Mouse (Mus musculus) kidney, embryonic 16.5 days (tissue): ENCODE measurements around the gene Ptpn4. TPM values are rescaled to one million over a fixed set of nuclear protein-coding genes. Genes with fewer than 3 reads are reported as not detected.

Source experiments
- ATAC-seq: fragments of 200-750 bp; cut with Nextera tagmentation; 2 replicates; pipeline ENCODE4 v1.8.0; 2017; ENCODE audit warnings: moderate TSS enrichment; ENCODE audit not compliant: low FRiP score, low TSS enrichment
- H3K27ac ChIP-seq: fragments of 300-500 bp; sonication (generic); 2 replicates; pipeline ENCODE4 v1.5.1; 2014; ENCODE audit warnings: low read length
- H3K27me3 ChIP-seq: fragments of 300-500 bp; sonication (generic); 2 replicates; pipeline ENCODE4 v1.6.1; 2014; ENCODE audit warnings: low read length, control low read depth, mixed read lengths; ENCODE audit not compliant: insufficient read depth
- H3K36me3 ChIP-seq: fragments of 300-500 bp; sonication (generic); 2 replicates; pipeline ENCODE4 v1.6.1; 2014; ENCODE audit warnings: low read length, control low read depth, mixed read lengths; ENCODE audit not compliant: insufficient read depth
- H3K4me1 ChIP-seq: fragments of 300-500 bp; sonication (generic); 2 replicates; pipeline ENCODE4 v1.6.1; 2014; ENCODE audit warnings: low read length, control low read depth, mixed read lengths; ENCODE audit not compliant: insufficient read depth
- H3K4me2 ChIP-seq: fragments of 300-500 bp; sonication (generic); replicated peaks from 2 replicates; pipeline ENCODE4 v1.6.1; 2014; ENCODE audit warnings: low read depth, low read length
- H3K4me3 ChIP-seq: fragments of 300-500 bp; sonication (generic); 2 replicates; pipeline ENCODE4 v1.5.1; 2014; ENCODE audit warnings: mild to moderate bottlenecking, low read length
- H3K9ac ChIP-seq: fragments of 300-500 bp; sonication (generic); replicated peaks from 2 replicates; pipeline ENCODE4 v1.6.1; 2014; ENCODE audit warnings: low read length
- H3K9me3 ChIP-seq: fragments of 300-500 bp; sonication (generic); 2 replicates; pipeline ENCODE4 v1.6.1; 2016; ENCODE audit warnings: low read length, control low read depth
- WGBS: fragments of 180-500 bp; shearing (Covaris S2); extraction: QIAGEN DNeasy Blood & Tissue Kit; methylation state at CpG from one replicate; pipeline ENCODE4 v1.1.7; 2014; 5-methylcytosine and 5-hydroxymethylcytosine counted together
- polyA plus RNA-seq: library from polyadenylated mRNA; unstranded; fragments of >200 nt; fragmentation: Nextera tagmentation; extraction: Ambion mirVana; gene quantifications from 2 replicates; pipeline ENCODE4 v1.2.1, GENCODE M21; 2015

The Ptpn4 gene
- polyA plus RNA-seq, 1 experiment from 2014 or later, result 5.1 TPM

DNA sequence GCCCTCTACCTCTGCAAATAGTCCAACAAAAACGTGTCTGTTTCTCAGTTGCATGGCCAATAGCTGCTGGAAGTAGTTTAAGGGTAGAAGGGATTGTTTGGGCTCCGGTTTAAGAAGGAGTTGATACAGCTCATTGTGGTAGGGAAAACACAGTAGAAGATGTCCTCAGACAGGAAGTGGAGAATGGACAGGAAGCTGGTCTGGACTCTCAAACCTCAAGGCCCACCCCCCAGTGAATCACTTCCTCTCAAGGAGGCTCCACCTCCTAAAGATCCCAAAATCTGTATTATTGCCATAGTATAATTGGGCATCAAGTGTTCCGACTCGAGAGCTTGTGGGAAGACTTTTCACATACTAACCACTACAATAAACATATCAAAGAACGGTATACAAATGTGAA lies 22.2 kb upstream of the Ptpn4 start:
- 86% methylated on average over 5 of the region's 5 CpGs for WGBS
- no peak overlapping the region for H3K4me2 ChIP-seq
- H3K27me3 ChIP-seq, result no peaks in the 10 kb centered on the region
- H3K4me3 ChIP-seq, result no peak overlapping the region
- ATAC-seq, result no peak
- H3K9ac ChIP-seq, result no peak overlapping the region
- no peaks in the 10 kb centered on the region for H3K36me3 ChIP-seq
- H3K4me1 ChIP-seq, result no peaks in the 10 kb centered on the region
- peaks cover 3% of the 10 kb centered on the region; the same call in 1 of the 2 replicates for H3K9me3 ChIP-seq
- H3K27ac ChIP-seq, result no peak overlapping the region

- H3K4me3 ChIP-seq, result no peak overlapping the region
- no peak overlapping the region for H3K9ac ChIP-seq
- H3K36me3 ChIP-seq, result no peaks in the 10 kb centered on the region
- no peaks in the 10 kb centered on the region for H3K4me1 ChIP-seq
- no peak overlapping the region for H3K4me2 ChIP-seq
- 79% methylated on average over 5 of the region's 5 CpGs for WGBS
- no peak for ATAC-seq
- peaks cover 8% of the 10 kb centered on the region; the same call in 1 of the 2 replicates for H3K9me3 ChIP-seq
- no peak overlapping the region for H3K27ac ChIP-seq
- H3K27me3 ChIP-seq, result no peaks in the 10 kb centered on the region
Measured at GRCm38 (mm10) chr1:119852980-119853379, 15.6 kb upstream of the Ptpn4 start.

- Histone ChIP-seq H3K27ac (no peak overlapping the region), H3K4me3 (no peak overlapping the region), H3K4me1 (no peaks in the 10 kb centered on the region), H3K4me2 (no peak overlapping the region), H3K27me3 (no peaks in the 10 kb centered on the region), H3K36me3 (no peaks in the 10 kb centered on the region), H3K9ac (no peak overlapping the region), H3K9me3 (peaks cover 6% of the 10 kb centered on the region; the same call in 1 of the 2 replicates)
- ATAC-seq, result no peak
- WGBS, result 86% methylated on average over 4 of the region's 4 CpGs
Measured at GRCm38 (mm10) chr1:119852339-119852738, 14.9 kb upstream of the Ptpn4 start.

- H3K27ac ChIP-seq, result no peak overlapping the region
- no peak overlapping the region for H3K4me2 ChIP-seq
- no peaks in the 10 kb centered on the region for H3K27me3 ChIP-seq
- H3K4me3 ChIP-seq, result no peak overlapping the region
- H3K9ac ChIP-seq, result no peak overlapping the region
- no peaks in the 10 kb centered on the region for H3K4me1 ChIP-seq
- H3K9me3 ChIP-seq, result peaks cover 6% of the 10 kb centered on the region; the same call in 1 of the 2 replicates
- WGBS, result 90% methylated on average over 12 of the region's 12 CpGs
- ATAC-seq, result no peak
- H3K36me3 ChIP-seq, result no peaks in the 10 kb centered on the region
Measured at GRCm38 (mm10) chr1:119849146-119849935, 11.9 kb upstream of the Ptpn4 start.

DNA sequence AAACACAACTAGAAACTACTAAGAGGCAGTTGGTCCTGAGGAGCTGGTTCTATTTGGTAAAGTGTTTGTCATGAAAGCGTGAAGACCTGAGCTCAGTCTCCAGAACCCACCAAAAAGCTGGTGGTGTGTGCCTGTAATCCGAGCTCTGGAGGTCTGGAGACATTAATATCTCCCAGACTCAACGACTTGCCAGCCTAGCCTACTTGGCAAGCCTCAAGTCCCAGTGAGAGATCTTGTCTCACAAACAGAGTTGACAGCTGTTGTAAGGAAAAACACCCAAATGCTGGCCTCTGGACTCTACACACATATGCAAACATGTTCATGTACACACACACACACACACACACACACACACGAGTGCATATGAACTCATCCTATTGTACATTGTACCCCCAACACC lies 7.9 kb upstream of the Ptpn4 start:
- no peak for ATAC-seq
- Histone ChIP-seq H3K9ac (no peak overlapping the region), H3K27me3 (no peaks in the 10 kb centered on the region), H3K4me2 (no peak overlapping the region), H3K4me3 (no peak overlapping the region), H3K9me3 (peaks cover 6% of the 10 kb centered on the region; the same call in 1 of the 2 replicates), H3K27ac (no peak overlapping the region), H3K4me1 (no peaks in the 10 kb centered on the region), H3K36me3 (no peaks in the 10 kb centered on the region)
- 59% methylated on average over 4 of the region's 4 CpGs for WGBS

GRCm38 (mm10) chr1:119843121-119843520 lies 5.7 kb upstream of the Ptpn4 start:
- ATAC-seq, result no peak

DNA sequence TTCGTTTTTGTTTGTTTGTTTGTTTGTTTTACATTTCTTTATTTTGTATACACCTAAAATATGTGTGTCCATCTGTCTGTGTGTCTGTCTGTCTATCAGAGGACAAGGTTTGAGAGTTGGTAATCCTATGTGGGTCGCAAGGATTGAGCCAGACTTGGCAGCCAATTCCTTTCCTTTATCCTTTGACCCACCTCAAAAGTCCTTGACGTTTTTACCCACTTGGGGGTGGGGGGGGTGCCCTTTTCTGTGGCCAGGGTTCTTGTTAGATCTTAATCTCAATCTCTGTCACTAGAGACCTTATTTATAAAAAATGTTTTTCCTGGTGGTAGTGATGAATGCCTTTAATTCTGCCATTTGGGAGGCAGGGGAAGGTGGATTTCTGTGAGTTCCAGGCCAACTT lies 828 bp upstream of the Ptpn4 start:
- Histone ChIP-seq H3K4me2 (no peak overlapping the region), H3K27me3 (no peaks in the 10 kb centered on the region), H3K9me3 (no peaks in the 10 kb centered on the region), H3K36me3 (no peaks in the 10 kb centered on the region), H3K4me3 (no peak overlapping the region), H3K27ac (no peak overlapping the region), H3K9ac (no peak overlapping the region), H3K4me1 (peaks cover 13% of the 10 kb centered on the region)
- WGBS, result 41% methylated on average over 3 of the region's 3 CpGs
- no peak for ATAC-seq

More at GRCm38 (mm10) chr1:119843121-119843520, 5.7 kb upstream of the Ptpn4 start:
- no peaks in the 10 kb centered on the region for H3K9me3 ChIP-seq
- WGBS, result 85% methylated on average over 3 of the region's 3 CpGs
- H3K9ac ChIP-seq, result no peak overlapping the region
- H3K36me3 ChIP-seq, result no peaks in the 10 kb centered on the region
- H3K27me3 ChIP-seq, result no peaks in the 10 kb centered on the region
- H3K4me1 ChIP-seq, result no peaks in the 10 kb centered on the region
- H3K4me3 ChIP-seq, result no peak overlapping the region
- no peak overlapping the region for H3K4me2 ChIP-seq
- no peak overlapping the region for H3K27ac ChIP-seq

- no peaks in the 10 kb centered on the region for H3K36me3 ChIP-seq
- peak overlapping the region; percentile 93 for H3K27ac ChIP-seq
- H3K27me3 ChIP-seq, result no peaks in the 10 kb centered on the region
- under 1% methylated on average over 21 of the region's 31 CpGs for WGBS
- peaks cover 13% of the 10 kb centered on the region for H3K4me1 ChIP-seq
- H3K9me3 ChIP-seq, result no peaks in the 10 kb centered on the region
- ATAC-seq, result peak; percentile 3; the same call in 1 of the 2 replicates
- peak overlapping the region; percentile 91 for H3K4me3 ChIP-seq
- peak overlapping the region; percentile 84 for H3K9ac ChIP-seq
- peak overlapping the region; percentile 72 for H3K4me2 ChIP-seq
Measured at GRCm38 (mm10) chr1:119836479-119837015, 866 bp downstream of the Ptpn4 start.

DNA sequence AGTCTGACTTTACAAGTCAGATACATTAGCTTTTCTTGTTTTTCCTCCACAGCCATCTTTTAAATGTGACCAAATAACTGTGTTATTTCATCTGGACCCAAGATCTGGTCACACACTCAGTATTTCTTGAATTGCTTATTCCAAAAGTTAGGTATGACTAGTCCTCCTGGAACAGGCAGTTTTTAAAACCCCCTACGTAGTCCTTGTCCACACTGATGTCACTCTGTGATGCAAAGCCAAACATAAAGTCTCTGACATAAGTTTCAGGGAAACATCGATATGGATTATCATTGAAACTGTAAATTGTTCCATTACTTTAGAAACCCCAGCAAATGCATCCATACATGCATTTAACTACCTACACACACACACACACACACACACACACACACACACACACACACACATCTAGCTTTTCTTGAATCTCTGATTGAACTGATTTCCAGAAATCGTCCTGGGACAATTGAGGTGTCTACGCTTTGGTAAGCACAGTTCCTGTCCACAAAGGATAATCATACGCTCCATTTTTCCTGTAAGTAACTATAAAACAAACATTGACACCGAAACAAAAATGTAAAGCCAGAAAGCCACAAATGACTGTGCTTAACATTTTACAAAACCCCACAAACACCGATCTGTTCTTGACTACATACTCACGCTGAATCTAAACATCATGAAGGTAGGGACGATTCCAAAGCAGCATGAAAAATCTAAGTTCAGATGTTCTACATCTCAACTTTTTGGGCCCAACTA lies 1.5 kb downstream of the Ptpn4 start:
- peak overlapping the region; percentile 72 for H3K4me2 ChIP-seq
- peak overlapping the region; percentile 84 for H3K9ac ChIP-seq
- 9% methylated on average over 9 of the region's 9 CpGs for WGBS
- peaks cover 13% of the 10 kb centered on the region for H3K4me1 ChIP-seq
- H3K27me3 ChIP-seq, result no peaks in the 10 kb centered on the region
- H3K4me3 ChIP-seq, result peak overlapping the region; percentile 91
- no peak overlapping the region for H3K27ac ChIP-seq
- no peak for ATAC-seq
- H3K9me3 ChIP-seq, result no peaks in the 10 kb centered on the region
- H3K36me3 ChIP-seq, result no peaks in the 10 kb centered on the region
